Mouse (Mus musculus) thymus, postnatal 10 days (tissue): ENCODE data around the gene Rps7.

ENCODE experiments used
- DNase-seq, 2 experiments: peaks; one replicate each; pipeline ENCODE4 v3.0.0; 2021; ENCODE audit warnings: low spot score in 2 of 2

The Rps7 gene

GRCm38 (mm10) chr12:28635535-28636476, at the start of gene Rps7:
Gene Rps7 (minus strand): TSS chr12:28635953.
- DNase-seq = peak; percentile 88 to 91

GRCm38 (mm10) chr12:28684674-28685073, 48.9 kb upstream of the Rps7 start:
- DNase-seq = no peak

GRCm38 (mm10) chr12:28675925-28676209, 40.1 kb upstream of the Rps7 start:
- DNase-seq = no peak

- peak; percentile 75 to 77 for DNase-seq
These were observed 39.6 kb upstream of the Rps7 start, which contains the start of gene Adi1 for GRCm38 (mm10) chr12:28675121-28675924. Gene Adi1 (plus strand): TSS chr12:28675231.

GRCm38 (mm10) chr12:28674038-28674720, 38.4 kb upstream of the Rps7 start:
- DNase-seq = no peak

- DNase-seq = no peak
These were observed 31.5 kb upstream of the Rps7 start for GRCm38 (mm10) chr12:28667287-28667686.

GRCm38 (mm10) chr12:28666734-28667133, 31.0 kb upstream of the Rps7 start:
- no peak for DNase-seq

GRCm38 (mm10) chr12:28662628-28663027, 26.9 kb upstream of the Rps7 start:
- DNase-seq = no peak

GRCm38 (mm10) chr12:28649141-28650110, 13.7 kb upstream of the Rps7 start, which contains the start of gene Rnaseh1:
Gene Rnaseh1 (plus strand): TSS chr12:28649602.
- DNase-seq = peak; percentile 78 to 83

- DNase-seq = no peak
These were observed 3.0 kb upstream of the Rps7 start for GRCm38 (mm10) chr12:28638778-28639177.

GRCm38 (mm10) chr12:28636543-28636942, 790 bp upstream of the Rps7 start:
- DNase-seq = no peak

GRCm38 (mm10) chr12:28635058-28635534, 657 bp downstream of the Rps7 start:
- DNase-seq = no peak

- DNase-seq = no peak
These were observed 7.3 kb downstream of the Rps7 start for GRCm38 (mm10) chr12:28628436-28628835.

- no peak for DNase-seq
These were observed 8.7 kb downstream of the Rps7 start for GRCm38 (mm10) chr12:28627092-28627491.

GRCm38 (mm10) chr12:28625407-28625806, 10.3 kb downstream of the Rps7 start:
- no peak for DNase-seq

GRCm38 (mm10) chr12:28624251-28624650, 11.5 kb downstream of the Rps7 start:
- DNase-seq = no peak

- no peak for DNase-seq
These were observed 12.6 kb downstream of the Rps7 start, which contains the start of gene Colec11 for GRCm38 (mm10) chr12:28623195-28623594. Gene Colec11 (minus strand): TSS chr12:28623377.

- no peak for DNase-seq
These were observed 13.1 kb downstream of the Rps7 start for GRCm38 (mm10) chr12:28622641-28623040.

- no peak for DNase-seq
These were observed 13.6 kb downstream of the Rps7 start for GRCm38 (mm10) chr12:28622167-28622532.

GRCm38 (mm10) chr12:28621451-28622166, 14.1 kb downstream of the Rps7 start:
- DNase-seq = no peak
